Mouse (Mus musculus) heart, embryonic 10.5 days (tissue): ENCODE measurements around the gene Meis1. TPM values are rescaled to one million over a fixed set of nuclear protein-coding genes. Genes with fewer than 3 reads are reported as not detected.

ENCODE experiments used
- DNase-seq: peaks from one replicate; pipeline ENCODE4 v3.0.0-alpha.2; 2017; ENCODE audit warnings: low spot score
- H3K27ac ChIP-seq: fragments of 300-500 bp; sonication (generic); 2 replicates; pipeline ENCODE4 v1.5.1; 2016; ENCODE audit warnings: mild to moderate bottlenecking
- H3K27me3 ChIP-seq: fragments of 300-500 bp; sonication (generic); 2 replicates; pipeline ENCODE4 v1.6.1; 2016; ENCODE audit warnings: mild to moderate bottlenecking; ENCODE audit not compliant: poor library complexity, insufficient read depth, severe bottlenecking
- H3K36me3 ChIP-seq: fragments of 300-500 bp; sonication (generic); 2 replicates; pipeline ENCODE4 v1.6.1; 2016; ENCODE audit warnings: mild to moderate bottlenecking, moderate library complexity
- H3K4me1 ChIP-seq: fragments of 300-500 bp; sonication (generic); 2 replicates; pipeline ENCODE4 v1.6.1; 2016; ENCODE audit warnings: mild to moderate bottlenecking
- H3K4me3 ChIP-seq: fragments of 300-500 bp; sonication (generic); 2 replicates; pipeline ENCODE4 v1.5.1; 2016; ENCODE audit warnings: mild to moderate bottlenecking, moderate library complexity
- H3K9me3 ChIP-seq: fragments of 300-500 bp; sonication (generic); 2 replicates; pipeline ENCODE4 v1.6.1; 2016; ENCODE audit warnings: mild to moderate bottlenecking, moderate library complexity
- whole genome bisulfite sequencing: fragments of 180-500 bp; shearing (Covaris S2); methylation state at CpG from one replicate; pipeline ENCODE4 v1.1.7; 2016; 5-methylcytosine and 5-hydroxymethylcytosine counted together
- polyA plus RNA-seq: library from polyadenylated mRNA; unstranded; fragments of >200 nt; fragmentation: Nextera tagmentation; extraction: Ambion mirVana; gene quantifications from 2 replicates; pipeline ENCODE4 v1.2.1, GENCODE M21; 2016

The Meis1 gene
- polyA plus RNA-seq, 1 experiment from 2014 or later = 139 TPM

DNA sequence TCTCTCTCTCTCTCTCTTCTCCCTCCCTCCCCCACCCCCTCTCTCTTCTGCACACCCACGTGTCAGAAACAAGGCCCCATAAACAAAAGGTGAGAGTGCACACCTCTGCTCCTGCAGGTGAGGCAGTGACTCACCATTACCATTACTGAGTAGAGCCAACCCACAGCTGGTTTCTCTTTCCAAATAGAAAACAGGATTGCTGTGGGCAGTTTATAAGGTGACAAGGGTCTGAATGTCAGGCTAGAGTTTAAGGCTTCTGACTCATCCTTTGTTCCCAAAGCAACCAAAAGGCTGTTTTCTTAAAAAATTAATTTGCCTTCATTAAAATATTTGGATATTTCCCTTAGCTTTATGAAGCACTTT lies 139.3 kb downstream of the Meis1 start:
- 0% methylated on average over 1 of the region's 1 CpGs for WGBS
- Histone ChIP-seq H3K9me3 (no peaks in the 10 kb centered on the region), H3K27ac (peak overlapping the region; percentile 93), H3K4me1 (peaks cover 46% of the 10 kb centered on the region), H3K4me3 (peak overlapping the region; percentile 65), H3K36me3 (peaks cover 31% of the 10 kb centered on the region), H3K27me3 (0 out of 2 replicates have a peak, but pooled peaks cover 5% of the 10 kb centered on the region)
- DNase-seq = no peak

DNA sequence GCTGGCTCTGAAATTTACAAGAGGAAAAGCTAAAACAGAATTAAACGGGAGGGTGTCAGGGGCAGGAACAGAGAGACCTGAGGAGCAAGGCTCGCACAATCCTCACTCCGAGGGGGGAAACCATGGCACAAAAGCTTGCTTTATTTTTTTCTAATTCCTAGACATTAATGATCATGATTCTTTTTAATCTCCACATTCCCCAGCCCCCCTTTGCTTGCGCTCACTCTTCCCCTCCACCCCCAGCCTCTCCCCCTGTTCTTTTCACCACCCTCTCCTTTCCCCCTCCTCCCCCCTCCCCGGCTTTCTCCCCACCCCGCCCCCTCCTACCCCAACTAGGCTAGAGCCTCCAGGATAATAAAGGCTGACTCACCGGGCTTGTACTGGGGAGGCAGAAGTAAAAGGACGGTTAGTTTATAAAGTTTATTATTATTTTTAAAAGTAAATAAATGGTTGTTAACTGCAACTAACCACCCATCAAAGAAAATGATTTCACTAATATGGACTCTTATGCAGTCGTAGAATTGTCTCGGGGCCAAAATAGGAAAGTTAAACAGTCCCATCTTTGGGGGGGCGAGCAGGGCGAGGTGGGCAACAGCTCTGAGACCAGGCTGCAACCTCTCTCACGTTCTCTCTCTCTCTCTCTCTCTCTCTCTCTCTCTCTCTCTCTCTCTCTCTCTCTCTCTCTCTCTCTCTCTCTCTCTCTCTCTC lies 139.9 kb downstream of the Meis1 start:
- H3K4me1 ChIP-seq = peaks cover 47% of the 10 kb centered on the region
- H3K27me3 ChIP-seq = 0 out of 2 replicates have a peak, but pooled peaks cover 5% of the 10 kb centered on the region
- H3K36me3 ChIP-seq = peaks cover 27% of the 10 kb centered on the region
- H3K4me3 ChIP-seq = peak overlapping the region; percentile 65
- peak overlapping the region; percentile 93 for H3K27ac ChIP-seq
- no peaks in the 10 kb centered on the region for H3K9me3 ChIP-seq
- DNase-seq = no peak
- 2% methylated on average over 13 of the region's 13 CpGs for WGBS

DNA sequence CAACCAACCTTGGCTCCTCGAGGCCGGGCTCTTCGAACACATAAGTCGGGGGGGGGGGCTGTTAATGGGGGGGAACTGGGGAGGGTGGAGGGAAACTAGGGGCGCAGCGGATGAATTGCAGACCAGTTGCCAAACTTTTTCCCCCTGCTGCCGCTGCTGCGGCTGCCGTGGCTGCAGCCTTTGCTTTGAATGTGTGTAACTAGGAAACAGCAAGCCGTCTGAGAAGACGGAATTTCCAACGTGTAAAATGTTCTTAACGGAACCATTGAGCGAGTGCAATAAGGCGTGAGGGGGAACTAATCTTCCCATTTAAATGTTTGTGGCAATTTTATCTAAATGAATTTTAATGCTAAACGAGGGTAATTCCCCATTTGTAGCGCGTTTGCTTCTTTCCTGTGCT lies 140.8 kb downstream of the Meis1 start:
- peak overlapping the region; percentile 65 for H3K4me3 ChIP-seq
- 0 out of 2 replicates have a peak, but pooled peaks cover 5% of the 10 kb centered on the region for H3K27me3 ChIP-seq
- no peaks in the 10 kb centered on the region for H3K9me3 ChIP-seq
- peaks cover 41% of the 10 kb centered on the region for H3K4me1 ChIP-seq
- WGBS = 1% methylated on average over 18 of the region's 18 CpGs
- peak; percentile 78 for DNase-seq
- H3K27ac ChIP-seq = peak overlapping the region; percentile 93
- H3K36me3 ChIP-seq = peaks cover 19% of the 10 kb centered on the region

DNA sequence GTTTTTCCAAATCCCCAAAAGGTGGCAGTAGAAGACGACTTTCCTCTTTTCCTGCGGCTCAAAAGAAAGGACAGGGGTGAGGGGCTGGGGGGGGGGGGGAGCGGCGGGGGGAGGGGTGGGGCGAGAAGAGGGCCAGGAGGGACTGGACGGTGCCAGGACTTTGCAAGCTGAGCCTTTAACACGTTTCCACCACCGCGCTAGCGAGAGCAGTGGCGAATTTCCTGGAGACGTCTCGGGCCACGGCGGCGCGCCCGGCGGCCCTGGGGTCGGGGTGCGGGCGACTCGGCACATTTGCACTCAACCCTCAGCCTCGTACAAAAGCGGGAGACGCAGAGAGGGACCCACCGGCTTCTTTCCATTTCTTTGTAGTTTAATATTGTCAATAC lies 141.2 kb downstream of the Meis1 start:
- Histone ChIP-seq H3K4me1 (peaks cover 41% of the 10 kb centered on the region), H3K27ac (peak overlapping the region; percentile 93), H3K4me3 (peak overlapping the region; percentile 65), H3K9me3 (no peaks in the 10 kb centered on the region), H3K27me3 (0 out of 2 replicates have a peak, but pooled peaks cover 5% of the 10 kb centered on the region), H3K36me3 (peaks cover 16% of the 10 kb centered on the region)
- DNase-seq = peak; percentile 92
- WGBS = under 1% methylated on average over 24 of the region's 27 CpGs

DNA sequence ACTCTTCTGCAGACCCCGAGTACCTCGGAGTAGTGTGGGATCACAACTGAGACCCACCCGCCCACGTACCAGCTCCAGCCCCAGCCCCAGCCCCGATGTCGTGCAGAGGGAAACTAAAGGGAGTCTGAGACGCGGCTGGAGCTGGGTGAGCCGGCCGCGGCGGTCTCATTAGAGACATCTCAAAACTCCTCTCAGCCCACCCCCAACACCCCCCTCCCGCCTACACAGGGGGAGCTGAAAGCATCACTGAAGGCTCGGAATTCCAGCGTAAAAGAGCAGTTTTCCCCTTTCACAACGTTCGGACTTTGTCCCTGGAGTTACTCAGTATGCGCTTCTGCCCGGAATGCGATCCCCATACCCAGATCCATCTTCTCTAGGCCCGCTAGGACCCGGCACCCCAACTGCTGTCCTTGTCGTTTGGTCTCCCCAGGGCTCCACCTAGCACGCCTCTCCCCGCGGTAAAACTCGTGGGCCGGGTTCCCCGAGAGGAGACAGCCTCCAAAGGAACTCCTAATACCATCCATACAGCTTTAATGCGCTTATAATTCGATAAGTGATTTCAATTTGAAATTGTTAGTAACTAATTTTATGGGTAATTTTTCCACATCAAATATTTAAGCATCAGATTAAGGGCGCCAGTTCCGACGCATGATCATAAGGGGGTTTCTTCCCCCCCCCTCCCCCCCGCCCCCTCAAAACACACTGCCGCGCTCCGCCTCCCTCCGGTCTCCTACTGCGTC lies 141.7 kb downstream of the Meis1 start:
- WGBS = under 1% methylated on average over 40 of the region's 40 CpGs
- peak; percentile 77 for DNase-seq
- peaks cover 41% of the 10 kb centered on the region for H3K4me1 ChIP-seq

DNA sequence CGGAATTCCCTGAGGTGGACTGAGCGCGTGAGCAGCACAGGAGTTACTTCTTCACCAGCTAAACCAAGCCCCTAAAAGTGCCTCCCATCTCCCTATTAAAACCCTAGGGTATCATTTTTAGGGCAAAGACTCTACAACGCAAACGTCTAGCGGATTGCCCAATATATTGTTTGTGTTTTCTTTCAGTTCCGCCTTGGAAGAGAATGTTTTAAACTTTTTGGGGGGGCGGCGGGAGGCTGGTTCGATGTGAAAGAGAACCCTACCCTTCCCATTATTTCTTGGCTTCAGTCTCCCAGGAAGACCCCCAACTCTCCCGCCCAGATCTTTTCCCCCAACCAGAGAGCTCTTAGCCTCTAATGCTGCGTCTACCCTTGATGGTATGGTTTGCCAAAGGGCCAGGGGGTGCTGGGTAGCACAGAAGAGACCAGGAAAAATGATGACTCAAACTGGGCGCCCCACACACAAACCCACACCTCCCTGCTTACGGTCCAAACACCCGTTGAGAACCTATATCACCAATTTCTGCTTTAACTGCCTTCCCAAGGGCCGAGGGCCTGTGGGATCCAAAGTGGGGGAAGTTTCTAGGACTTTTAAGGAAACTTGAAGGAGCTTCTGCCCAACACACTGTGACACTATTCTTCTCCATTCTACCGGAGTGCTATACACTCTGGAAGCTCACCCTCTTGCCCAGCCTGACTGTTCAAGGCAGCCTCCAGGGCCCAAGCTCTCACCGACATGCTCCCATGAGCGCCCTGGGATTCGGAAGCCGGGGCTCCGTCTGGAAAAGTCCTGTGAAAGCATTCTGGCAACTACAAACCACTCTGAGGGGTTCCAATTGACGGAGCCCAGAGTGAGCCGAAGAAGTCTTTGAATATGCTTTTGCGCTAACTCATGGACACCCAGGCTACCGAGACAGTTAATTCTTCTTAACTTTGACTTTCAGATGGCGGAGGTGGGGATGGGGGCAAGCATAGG lies 142.6 kb downstream of the Meis1 start:
- H3K9me3 ChIP-seq = no peaks in the 10 kb centered on the region
- H3K27ac ChIP-seq = peak overlapping the region; percentile 93
- peak; percentile 79 for DNase-seq
- H3K27me3 ChIP-seq = peaks cover 10% of the 10 kb centered on the region; the same call in 1 of the 2 replicates
- peaks cover 5% of the 10 kb centered on the region; the same call in 1 of the 2 replicates for H3K36me3 ChIP-seq
- H3K4me3 ChIP-seq = peak overlapping the region; percentile 65
- 10% methylated on average over 27 of the region's 27 CpGs for WGBS
- peaks cover 47% of the 10 kb centered on the region for H3K4me1 ChIP-seq

More for the DNA sequence above, 141.7 kb downstream of the Meis1 start:
- H3K4me3 ChIP-seq = peak overlapping the region; percentile 65
- no peaks in the 10 kb centered on the region for H3K9me3 ChIP-seq
- peak overlapping the region; percentile 93 for H3K27ac ChIP-seq
- peaks cover 12% of the 10 kb centered on the region for H3K36me3 ChIP-seq
- H3K27me3 ChIP-seq = 0 out of 2 replicates have a peak, but pooled peaks cover 5% of the 10 kb centered on the region

DNA sequence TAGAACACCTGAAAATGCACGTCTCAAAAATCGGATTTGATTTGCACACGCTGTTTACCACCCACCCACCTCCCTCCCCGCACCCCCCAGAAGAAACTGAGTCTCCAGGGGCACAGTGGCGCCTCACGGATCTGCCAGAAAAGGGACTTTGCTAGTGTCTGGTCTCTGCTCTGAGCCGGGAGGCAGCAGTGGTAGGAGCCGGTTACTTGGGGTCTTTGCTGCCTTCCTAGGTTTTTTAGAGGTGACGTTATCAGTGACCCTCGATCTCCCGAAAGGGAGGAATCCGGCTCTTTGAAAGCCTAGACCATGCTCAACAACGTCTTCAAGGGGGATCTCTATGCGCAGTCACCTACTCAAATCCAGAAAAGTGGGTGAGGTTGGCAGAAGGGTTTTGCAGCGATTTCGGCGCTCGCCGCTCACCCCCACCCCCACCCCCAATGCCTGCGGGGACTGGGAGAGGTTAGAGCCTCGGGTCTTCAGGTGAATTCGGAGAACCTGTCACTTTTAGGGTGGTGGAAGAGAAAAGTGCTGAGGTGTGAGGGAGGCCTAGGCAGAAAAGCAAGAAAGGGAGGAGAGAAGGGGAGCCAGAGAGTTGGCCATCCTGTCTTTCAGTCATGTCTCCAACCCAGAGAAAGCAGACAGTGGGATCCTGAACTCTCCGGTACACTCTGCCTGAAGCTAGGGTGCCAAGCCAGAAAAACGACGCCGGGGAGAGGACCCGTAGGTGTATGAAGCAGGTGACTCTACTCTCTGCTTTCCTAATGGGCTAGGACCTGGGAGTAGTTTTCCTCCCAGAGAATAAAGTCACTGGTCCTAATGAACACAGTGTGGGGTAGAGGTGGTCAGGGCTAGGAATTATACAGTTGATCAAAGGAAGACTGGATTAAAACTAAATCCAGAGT lies 143.5 kb downstream of the Meis1 start:
- Histone ChIP-seq H3K4me3 (peak overlapping the region; percentile 65), H3K36me3 (no peaks in the 10 kb centered on the region), H3K27ac (peak overlapping the region; percentile 93), H3K4me1 (peaks cover 52% of the 10 kb centered on the region), H3K27me3 (peaks cover 14% of the 10 kb centered on the region; the same call in 1 of the 2 replicates), H3K9me3 (no peaks in the 10 kb centered on the region)
- peak; percentile 76 for DNase-seq
- WGBS = 2% methylated on average over 27 of the region's 27 CpGs

DNA sequence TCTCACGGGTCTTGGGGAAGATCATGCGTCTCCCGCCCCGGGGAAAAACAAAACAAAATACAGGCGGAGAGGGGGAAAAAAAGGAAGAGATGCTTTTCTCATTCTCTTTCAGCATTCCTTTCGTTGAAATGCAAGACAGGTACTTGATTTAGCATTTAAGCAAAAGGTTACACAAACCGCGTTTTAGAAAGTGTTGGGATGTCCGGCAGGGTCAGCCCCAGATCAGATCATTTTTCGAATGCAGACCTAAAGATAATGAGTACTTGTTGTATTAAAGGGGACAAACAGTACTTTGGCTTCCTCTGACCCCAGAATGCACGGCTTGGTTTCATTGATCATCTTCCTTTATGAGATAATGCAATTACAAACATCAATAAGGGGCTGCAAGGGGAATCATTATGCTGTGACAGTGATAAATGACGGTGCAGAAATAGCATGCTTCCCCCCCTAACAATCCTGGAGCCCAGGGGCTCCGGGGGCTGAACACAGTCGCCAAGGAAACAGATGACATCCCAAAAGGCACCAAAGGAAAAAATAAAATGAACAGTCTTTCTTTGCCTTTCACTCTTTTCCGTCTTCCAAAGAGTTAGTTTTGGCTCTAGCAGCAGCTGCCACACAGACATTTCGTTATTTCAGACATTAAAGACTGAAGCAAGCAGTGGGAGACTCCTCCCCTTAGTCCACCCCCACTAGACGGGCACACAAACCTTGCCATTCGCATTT lies 144.3 kb downstream of the Meis1 start:
- 1% methylated on average over 18 of the region's 18 CpGs for WGBS
- no peak for DNase-seq

DNA sequence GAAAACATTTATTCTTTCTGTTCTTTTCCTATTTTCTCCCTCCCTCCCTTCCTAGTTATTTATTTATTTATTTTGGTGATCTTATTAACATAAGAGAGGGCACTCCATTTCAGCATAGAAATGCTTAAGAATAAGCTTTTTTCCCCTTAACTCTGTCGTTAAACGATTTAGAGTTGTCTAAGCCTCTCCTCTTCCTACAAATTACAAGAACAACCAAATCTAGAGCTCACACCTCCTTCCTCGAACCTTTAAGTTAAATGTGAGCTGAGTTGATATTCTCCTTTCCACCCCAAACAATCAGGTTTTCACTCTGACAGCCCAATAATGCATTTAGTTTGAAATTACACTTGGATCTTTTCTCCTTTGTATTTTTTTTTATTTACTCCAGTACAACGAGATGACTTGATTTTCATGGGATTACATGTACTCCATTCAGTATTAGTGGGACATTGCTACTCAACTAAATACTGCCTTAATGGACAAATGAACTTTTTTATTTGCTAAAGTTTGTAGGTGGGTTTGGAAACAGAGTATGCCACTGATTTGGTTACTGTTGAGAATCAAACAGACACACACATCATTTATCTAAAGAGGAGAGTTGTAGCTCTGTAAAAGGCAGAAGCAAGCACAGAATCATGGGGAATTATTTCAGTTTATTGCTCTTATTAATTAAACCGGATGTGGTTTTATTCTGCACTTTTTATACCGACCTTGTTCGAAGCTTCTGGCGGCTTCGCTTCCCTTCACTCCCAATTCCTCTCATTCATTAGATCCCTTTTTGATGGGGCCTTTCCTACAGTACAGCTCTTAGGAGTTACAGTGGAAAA lies 145.1 kb downstream of the Meis1 start:
- Histone ChIP-seq H3K4me1 (peaks cover 47% of the 10 kb centered on the region), H3K9me3 (no peaks in the 10 kb centered on the region), H3K36me3 (no peaks in the 10 kb centered on the region), H3K4me3 (peak overlapping the region; percentile 65), H3K27ac (0 out of 2 replicates have a peak overlapping the region, but pooled peaks have one; percentile 93), H3K27me3 (peaks cover 27% of the 10 kb centered on the region; the same call in 1 of the 2 replicates)
- no peak for DNase-seq
- 8% methylated on average over 9 of the region's 9 CpGs for WGBS

More for the DNA sequence above, 144.3 kb downstream of the Meis1 start:
- no peaks in the 10 kb centered on the region for H3K9me3 ChIP-seq
- no peaks in the 10 kb centered on the region for H3K36me3 ChIP-seq
- H3K4me3 ChIP-seq = peak overlapping the region; percentile 65
- H3K4me1 ChIP-seq = peaks cover 53% of the 10 kb centered on the region
- peaks cover 22% of the 10 kb centered on the region; the same call in 1 of the 2 replicates for H3K27me3 ChIP-seq
- H3K27ac ChIP-seq = peak overlapping the region; percentile 93

DNA sequence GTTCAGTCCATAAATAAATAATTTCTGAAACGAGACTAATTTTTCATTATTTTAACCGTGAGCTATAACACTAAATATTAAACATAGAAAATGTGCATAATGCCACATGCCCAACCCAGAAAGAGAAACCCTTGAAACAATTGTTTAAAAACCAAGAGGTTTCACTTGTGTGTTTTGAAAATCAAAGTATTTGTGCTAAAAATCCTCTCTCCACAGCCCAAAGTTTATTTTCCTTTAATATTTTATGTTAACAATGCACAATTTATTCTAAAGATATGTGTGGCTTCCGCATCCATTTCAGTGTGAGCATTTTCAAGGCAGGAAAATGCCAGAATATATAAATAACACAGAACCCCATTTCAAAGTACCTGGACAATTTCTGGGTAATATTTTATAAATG lies 146.0 kb downstream of the Meis1 start:
- Histone ChIP-seq H3K27ac (no peak overlapping the region), H3K4me1 (peaks cover 46% of the 10 kb centered on the region), H3K36me3 (no peaks in the 10 kb centered on the region), H3K27me3 (peaks cover 27% of the 10 kb centered on the region; the same call in 1 of the 2 replicates), H3K9me3 (no peaks in the 10 kb centered on the region), H3K4me3 (peak overlapping the region; percentile 59; the same call in 1 of the 2 replicates)
- no peak for DNase-seq
- 16% methylated on average over 3 of the region's 3 CpGs for WGBS
